Mouse (Mus musculus) hindbrain, embryonic 14.5 days (tissue): Measurements from ENCODE around the gene Fbxo48. TPM values are rescaled to one million over a fixed set of nuclear protein-coding genes. Genes with fewer than 3 reads are reported as not detected.

ENCODE experiments used
- ATAC-seq: fragments of 200-750 bp; cut with Nextera tagmentation; 2 replicates; pipeline ENCODE4 v1.8.0; 2017; ENCODE audit warnings: moderate number of reproducible peaks, mild to moderate bottlenecking, moderate TSS enrichment, moderate library complexity; ENCODE audit not compliant: low FRiP score
- DNase-seq: peaks from one replicate; pipeline ENCODE4 v3.0.0-alpha.2; 2015; ENCODE audit warnings: low spot score
- H3K27ac ChIP-seq: fragments of 300-500 bp; sonication (generic); 2 replicates; pipeline ENCODE4 v1.5.1; 2014; ENCODE audit warnings: mild to moderate bottlenecking, moderate library complexity
- H3K27me3 ChIP-seq: fragments of 300-500 bp; sonication (generic); 2 replicates; pipeline ENCODE4 v1.6.1; 2014; ENCODE audit warnings: mild to moderate bottlenecking, low read length, mixed read lengths; ENCODE audit not compliant: control insufficient read depth, insufficient read depth
- H3K36me3 ChIP-seq: fragments of 300-500 bp; sonication (generic); replicated peaks from 2 replicates; pipeline ENCODE4 v1.6.1; 2014; ENCODE audit not compliant: control insufficient read depth, insufficient read depth
- H3K4me1 ChIP-seq: fragments of 300-500 bp; sonication (generic); replicated peaks from 2 replicates; pipeline ENCODE4 v1.6.1; 2014; ENCODE audit warnings: antibody characterized with exemption, low read length, mixed read lengths; ENCODE audit not compliant: control insufficient read depth, insufficient read depth
- H3K4me2 ChIP-seq: fragments of 300-500 bp; sonication (generic); replicated peaks from 2 replicates; pipeline ENCODE4 v1.6.1; 2014; ENCODE audit warnings: mild to moderate bottlenecking, moderate library complexity
- H3K4me3 ChIP-seq: fragments of 300-500 bp; sonication (generic); replicated peaks from 2 replicates; pipeline ENCODE4 v1.5.1; 2014; ENCODE audit warnings: mild to moderate bottlenecking, low read length
- H3K9ac ChIP-seq: fragments of 300-500 bp; sonication (generic); 2 replicates; pipeline ENCODE4 v1.6.1; 2014
- H3K9me3 ChIP-seq: fragments of 300-500 bp; sonication (generic); 2 replicates; pipeline ENCODE4 v1.6.1; 2016; ENCODE audit warnings: low read length; ENCODE audit not compliant: control insufficient read depth
- WGBS: fragments of 180-500 bp; shearing (Covaris S2); extraction: QIAGEN DNeasy Blood & Tissue Kit; methylation state at CpG from one replicate; pipeline ENCODE4 v1.1.7; 2014; 5-methylcytosine and 5-hydroxymethylcytosine counted together
- polyA plus RNA-seq: library from polyadenylated mRNA; unstranded; fragments of >200 nt; fragmentation: Nextera tagmentation; extraction: Ambion mirVana; gene quantifications from 2 replicates; pipeline ENCODE4 v1.2.1, GENCODE M21; 2014

The Fbxo48 gene
- polyA plus RNA-seq, 1 experiment from 2014 or later: 0.17 TPM

DNA sequence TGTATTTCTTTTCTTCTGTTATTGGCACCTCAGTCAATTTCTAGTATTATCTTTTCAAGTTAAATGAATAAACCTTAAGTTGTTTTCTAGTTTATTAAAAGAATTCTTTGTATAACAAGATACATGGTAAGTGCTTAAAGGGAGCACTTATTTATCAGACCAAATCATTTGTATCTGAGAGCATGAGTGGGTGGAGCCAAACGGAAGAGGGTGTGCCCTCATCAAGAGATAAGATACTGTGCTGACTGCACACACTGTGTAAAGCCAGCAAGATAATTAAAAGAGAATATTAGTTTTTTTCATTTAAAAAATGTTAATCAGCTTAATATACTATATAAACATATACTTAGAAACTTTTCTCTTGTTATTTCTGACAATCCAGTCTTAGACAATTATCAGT, 7.3 kb downstream of the Fbxo48 start:
- DNase-seq: no peak

DNA sequence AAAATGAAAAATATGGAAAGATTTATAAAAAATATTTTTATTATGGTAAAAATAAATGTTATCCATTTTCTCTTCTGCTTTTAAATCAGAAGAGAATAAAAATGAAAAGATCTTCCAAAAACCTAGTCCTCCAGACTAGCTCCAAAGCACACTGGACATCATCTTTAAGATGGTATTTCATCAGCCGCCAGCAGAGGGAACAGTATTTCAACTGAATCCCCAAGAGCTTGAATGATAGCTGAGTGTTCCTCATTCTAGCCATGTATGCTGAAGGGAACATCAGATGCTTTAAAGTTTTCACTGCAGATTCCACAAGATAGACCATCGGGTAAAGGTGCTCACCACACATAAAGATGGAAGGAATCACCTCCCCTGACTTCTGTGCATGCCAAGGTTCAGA, 16.6 kb downstream of the Fbxo48 start:
- DNase-seq (peak; percentile 51), ATAC-seq (peak; percentile 59; the same call in 1 of the 2 replicates)
- Histone ChIP-seq H3K4me3 (no peak overlapping the region), H3K9me3 (no peaks in the 10 kb centered on the region), H3K27me3 (no peaks in the 10 kb centered on the region), H3K4me2 (no peak overlapping the region), H3K27ac (no peak overlapping the region), H3K4me1 (no peaks in the 10 kb centered on the region), H3K36me3 (no peaks in the 10 kb centered on the region), H3K9ac (no peak overlapping the region)
- 49% methylated on average over 2 of the region's 2 CpGs for WGBS

More for the DNA sequence above, 7.3 kb downstream of the Fbxo48 start:
- H3K27me3 ChIP-seq: no peaks in the 10 kb centered on the region
- no peaks in the 10 kb centered on the region for H3K9me3 ChIP-seq
- no peak overlapping the region for H3K9ac ChIP-seq
- H3K27ac ChIP-seq: no peak overlapping the region
- H3K4me2 ChIP-seq: no peak overlapping the region
- ATAC-seq: no peak
- no peaks in the 10 kb centered on the region for H3K4me1 ChIP-seq
- 95% methylated on average over 1 of the region's 1 CpGs for WGBS
- H3K4me3 ChIP-seq: no peak overlapping the region
- no peaks in the 10 kb centered on the region for H3K36me3 ChIP-seq

DNA sequence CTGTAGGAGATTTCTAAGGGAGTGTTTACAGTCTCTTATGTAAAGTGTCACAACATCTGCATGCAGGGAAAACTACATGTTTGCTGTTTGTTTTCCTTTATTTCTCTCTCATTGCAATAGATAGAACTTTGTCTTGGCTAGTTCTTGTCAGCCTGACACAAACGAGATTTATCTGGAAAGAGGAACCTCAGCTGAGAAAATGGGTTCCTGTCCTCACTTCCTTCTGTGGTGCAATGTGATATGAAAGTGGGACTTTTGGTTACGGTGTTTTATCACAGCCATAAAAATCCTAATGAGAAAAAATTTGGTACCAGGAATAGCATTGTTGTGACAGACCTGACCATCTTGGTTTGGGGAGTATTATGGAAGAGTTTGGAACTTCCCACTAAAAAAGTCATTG, 18.5 kb downstream of the Fbxo48 start:
- 77% methylated on average over 2 of the region's 2 CpGs for WGBS
- H3K27ac ChIP-seq: no peak overlapping the region
- no peak overlapping the region for H3K4me3 ChIP-seq
- no peaks in the 10 kb centered on the region for H3K9me3 ChIP-seq
- H3K4me1 ChIP-seq: no peaks in the 10 kb centered on the region
- no peak overlapping the region for H3K9ac ChIP-seq
- DNase-seq (no peak), ATAC-seq (no peak)
- no peaks in the 10 kb centered on the region for H3K36me3 ChIP-seq
- H3K4me2 ChIP-seq: no peak overlapping the region
- H3K27me3 ChIP-seq: no peaks in the 10 kb centered on the region

DNA sequence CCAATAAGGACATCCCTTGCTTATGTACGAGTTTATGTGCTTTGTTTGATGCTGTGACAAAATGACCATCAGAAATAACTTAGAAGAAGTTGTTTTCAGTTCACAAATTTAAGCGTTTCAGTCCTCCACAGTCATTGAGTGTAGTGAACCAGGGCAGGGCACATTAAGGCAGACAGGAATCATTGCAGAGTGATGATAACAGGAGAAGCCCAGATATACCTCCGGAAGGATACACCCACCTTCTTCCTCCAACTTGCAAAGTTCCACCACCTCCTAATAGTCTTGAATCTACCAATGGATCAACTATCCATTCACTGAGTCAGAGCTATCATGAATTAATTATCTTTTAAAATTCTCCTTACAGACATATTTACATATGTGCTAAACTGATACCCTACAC, 20.9 kb downstream of the Fbxo48 start:
- WGBS: 91% methylated on average over 3 of the region's 3 CpGs
- ATAC-seq: no peak

DNA sequence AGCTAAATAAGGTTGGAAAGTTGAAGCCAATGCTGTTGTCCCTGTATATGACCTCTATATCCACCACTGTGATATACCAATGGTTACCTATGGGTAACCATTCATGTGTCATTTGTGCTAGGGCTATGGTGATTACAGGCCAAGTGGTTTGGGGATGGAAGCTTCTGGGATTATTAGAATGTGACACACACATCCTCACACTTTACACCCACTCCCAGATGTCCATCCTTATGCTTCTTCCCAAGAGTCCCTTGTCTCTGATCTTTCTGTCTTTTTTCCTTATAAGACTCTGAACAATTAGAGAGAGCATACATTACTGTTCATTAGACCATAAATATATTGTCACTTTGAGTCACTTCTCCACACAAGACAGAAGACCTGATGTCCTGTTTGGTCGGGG, 21.9 kb downstream of the Fbxo48 start:
- Histone ChIP-seq H3K4me1 (no peaks in the 10 kb centered on the region), H3K27me3 (no peaks in the 10 kb centered on the region), H3K27ac (no peak overlapping the region), H3K9me3 (no peaks in the 10 kb centered on the region), H3K9ac (no peak overlapping the region), H3K36me3 (no peaks in the 10 kb centered on the region), H3K4me3 (no peak overlapping the region), H3K4me2 (no peak overlapping the region)
- no peak for ATAC-seq
- WGBS: 79% methylated on average over 1 of the region's 1 CpGs
- no peak for DNase-seq

More for the DNA sequence above, 20.9 kb downstream of the Fbxo48 start:
- no peaks in the 10 kb centered on the region for H3K27me3 ChIP-seq
- no peak overlapping the region for H3K9ac ChIP-seq
- H3K4me1 ChIP-seq: no peaks in the 10 kb centered on the region
- H3K9me3 ChIP-seq: no peaks in the 10 kb centered on the region
- no peak overlapping the region for H3K4me3 ChIP-seq
- DNase-seq: no peak
- H3K4me2 ChIP-seq: no peak overlapping the region
- no peaks in the 10 kb centered on the region for H3K36me3 ChIP-seq
- no peak overlapping the region for H3K27ac ChIP-seq

DNA sequence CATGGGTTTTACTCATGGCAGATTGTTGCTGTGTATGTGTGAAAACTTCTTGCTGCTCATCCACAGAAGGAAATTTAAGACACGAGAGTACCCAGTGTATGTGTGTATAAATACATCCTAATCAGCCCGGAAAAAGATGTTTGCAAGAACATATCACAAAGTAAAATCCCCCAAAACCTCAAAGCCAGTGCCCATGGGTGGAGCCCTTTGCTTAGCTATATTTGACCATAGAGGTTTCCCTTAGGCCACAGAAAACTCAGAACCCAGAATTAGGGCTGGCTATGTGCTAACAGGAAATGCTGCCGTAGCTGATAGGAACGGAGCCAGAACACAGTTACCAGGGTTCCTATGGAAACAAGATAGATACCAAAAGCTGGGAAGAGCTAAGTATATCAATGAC, 25.8 kb downstream of the Fbxo48 start:
- DNase-seq (no peak), ATAC-seq (no peak)
- H3K4me2 ChIP-seq: no peak overlapping the region
- H3K9me3 ChIP-seq: no peaks in the 10 kb centered on the region
- 0 out of 2 replicates have a peak, but pooled peaks cover 4% of the 10 kb centered on the region for H3K36me3 ChIP-seq
- 96% methylated on average over 4 of the region's 4 CpGs for WGBS
- no peaks in the 10 kb centered on the region for H3K27me3 ChIP-seq
- H3K27ac ChIP-seq: no peak overlapping the region
- H3K4me1 ChIP-seq: no peaks in the 10 kb centered on the region
- H3K9ac ChIP-seq: no peak overlapping the region
- no peak overlapping the region for H3K4me3 ChIP-seq

DNA sequence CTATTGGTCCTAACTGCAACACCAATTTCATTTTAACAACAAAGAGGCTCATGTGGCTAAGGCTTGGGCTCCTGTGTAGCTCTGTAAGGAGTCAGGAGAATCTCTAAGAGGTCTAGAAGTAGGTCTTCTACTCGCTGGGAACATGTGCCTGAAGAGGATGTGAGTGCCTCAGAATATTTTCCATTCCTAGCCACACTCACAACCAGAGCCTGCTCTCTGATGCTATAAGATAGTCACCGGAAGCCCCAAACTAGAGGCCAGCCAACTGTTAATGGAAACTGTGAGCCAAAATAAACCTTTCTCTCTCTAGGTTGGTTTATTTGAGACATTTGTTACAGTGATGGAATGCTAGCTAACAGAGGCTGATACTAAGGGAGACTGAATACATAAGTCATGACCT, 26.4 kb downstream of the Fbxo48 start:
- DNase-seq: no peak
- no peak overlapping the region for H3K9ac ChIP-seq
- no peak overlapping the region for H3K4me3 ChIP-seq
- 0 out of 2 replicates have a peak, but pooled peaks cover 4% of the 10 kb centered on the region for H3K36me3 ChIP-seq
- H3K27ac ChIP-seq: no peak overlapping the region
- WGBS: 61% methylated on average over 2 of the region's 2 CpGs
- no peaks in the 10 kb centered on the region for H3K9me3 ChIP-seq
- no peaks in the 10 kb centered on the region for H3K4me1 ChIP-seq
- no peak for ATAC-seq
- H3K4me2 ChIP-seq: no peak overlapping the region
- H3K27me3 ChIP-seq: no peaks in the 10 kb centered on the region

DNA sequence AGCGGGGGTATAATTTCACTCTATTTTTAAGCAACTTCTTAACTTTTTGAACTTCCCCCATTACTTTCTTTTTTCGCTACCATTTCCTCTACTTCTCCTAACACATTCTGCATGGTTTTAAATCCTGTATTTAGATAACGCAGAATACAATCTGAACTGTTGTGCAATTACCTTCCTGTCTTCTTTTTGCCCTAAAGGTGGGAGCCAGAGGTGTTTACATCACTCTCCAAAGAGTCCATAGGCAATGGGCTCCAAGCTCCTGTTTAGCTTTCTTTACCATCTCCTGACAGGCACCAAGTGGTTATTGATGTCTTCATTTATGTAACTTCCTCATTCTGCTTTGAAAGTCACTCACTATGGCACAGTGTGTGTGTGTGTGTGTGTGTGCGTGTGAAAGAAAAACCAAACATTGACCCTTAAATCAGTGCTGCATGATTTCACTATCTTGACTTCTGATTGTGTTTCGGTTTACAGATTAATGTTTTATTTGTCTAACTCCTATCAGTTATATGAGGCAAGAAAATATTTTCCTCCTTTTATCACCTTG, 27.1 kb downstream of the Fbxo48 start:
- no peak overlapping the region for H3K4me3 ChIP-seq
- 90% methylated on average over 5 of the region's 5 CpGs for WGBS
- no peak overlapping the region for H3K4me2 ChIP-seq
- no peaks in the 10 kb centered on the region for H3K9me3 ChIP-seq
- no peak for ATAC-seq
- no peaks in the 10 kb centered on the region for H3K4me1 ChIP-seq
- no peak overlapping the region for H3K9ac ChIP-seq
- 0 out of 2 replicates have a peak, but pooled peaks cover 4% of the 10 kb centered on the region for H3K36me3 ChIP-seq
- no peak for DNase-seq
- no peak overlapping the region for H3K27ac ChIP-seq
- no peaks in the 10 kb centered on the region for H3K27me3 ChIP-seq

DNA sequence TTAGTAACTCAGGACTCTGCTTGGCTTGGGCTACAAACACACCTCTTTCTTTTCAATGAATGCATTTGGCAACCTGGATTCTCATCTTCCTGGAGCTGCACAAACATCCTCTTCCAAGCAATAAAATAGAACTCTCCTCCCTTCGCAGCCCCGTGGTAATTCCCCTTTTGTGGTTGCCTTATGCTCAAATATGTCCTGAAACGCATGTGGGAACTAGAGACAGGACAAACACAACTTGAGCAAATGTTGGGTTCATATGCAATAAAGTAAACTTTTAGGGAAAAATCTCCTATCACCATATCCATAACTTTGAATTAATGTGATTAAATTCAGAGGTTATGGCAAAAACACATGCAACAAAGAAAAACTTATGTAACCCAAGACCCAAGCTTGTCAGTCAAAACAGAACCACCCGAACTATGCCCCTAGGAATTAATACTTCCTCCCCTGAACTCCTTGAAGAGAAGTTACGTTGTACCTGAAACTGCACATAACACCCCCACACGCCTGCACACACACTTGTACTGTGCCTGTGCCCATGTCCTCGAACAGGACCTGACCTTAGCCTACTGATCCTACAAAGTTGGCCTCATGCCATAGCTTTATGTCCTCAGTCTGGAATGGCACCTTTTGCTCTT, 35.5 kb downstream of the Fbxo48 start:
- no peak overlapping the region for H3K4me2 ChIP-seq
- no peaks in the 10 kb centered on the region for H3K36me3 ChIP-seq
- H3K4me1 ChIP-seq: no peaks in the 10 kb centered on the region
- H3K27me3 ChIP-seq: no peaks in the 10 kb centered on the region
- no peak overlapping the region for H3K4me3 ChIP-seq
- DNase-seq (no peak), ATAC-seq (no peak)
- H3K27ac ChIP-seq: no peak overlapping the region
- WGBS: 93% methylated on average over 7 of the region's 7 CpGs
- H3K9ac ChIP-seq: no peak overlapping the region
- H3K9me3 ChIP-seq: no peaks in the 10 kb centered on the region
